ENCODE assay signal across 17 mouse cellular contexts in genomic region chr6:131513287-131513686, GRCm38 (mm10). TPM values are rescaled to one million over a fixed set of nuclear protein-coding genes. Genes with fewer than 3 reads are reported as not detected.
DNase-seq lines count a peak whose midpoint lies in the region; ATAC-seq and TF ChIP-seq lines count a peak whose summit lies in the region.
"Had no signal": no experiment of that assay in that cellular context is flagged by ENCODE, and none has a peak within 500 bp of the region (broad histone marks: within the 10 kb centered on the region; RNA-seq: fewer than 3 reads in every experiment).

No protein-coding gene starts in this region.

- ATAC-seq in embryonic facial prominence, embryonic 11.5 days (replicated peaks; ENCODE audit: insufficient number of reproducible peaks, low FRiP score, low TSS enrichment, low read depth), result no peak
- no peak for ATAC-seq in heart, embryonic 11.5 days (replicated peaks; ENCODE audit: insufficient number of reproducible peaks, low FRiP score, low TSS enrichment)

- no peak overlapping the region for H3K9ac ChIP-seq in embryonic facial prominence, embryonic 11.5 days (replicated peaks; ENCODE audit: low read length)
- no peak overlapping the region for H3K9ac ChIP-seq in heart, embryonic 11.5 days (ENCODE audit: low read depth, low read length)
- H3K9ac ChIP-seq: liver, embryonic 15.5 days had no signal

- no peaks in the 10 kb centered on the region for H3K4me1 ChIP-seq in embryonic facial prominence, embryonic 11.5 days (ENCODE audit: control insufficient read depth, insufficient read depth, low read length)
- no peaks in the 10 kb centered on the region for H3K4me1 ChIP-seq in embryonic facial prominence, embryonic 10.5 days
- H3K4me1 ChIP-seq in lung, adult 2 months (ENCODE audit: control insufficient read depth, insufficient read depth, low read length), result no peaks in the 10 kb centered on the region
- H3K4me1 ChIP-seq in heart, embryonic 11.5 days (ENCODE audit: control insufficient read depth, insufficient read depth, low read length), result no peaks in the 10 kb centered on the region
- H3K4me1 ChIP-seq: liver, embryonic 15.5 days had no signal

- no peaks in the 10 kb centered on the region for H3K9me3 ChIP-seq in embryonic facial prominence, embryonic 11.5 days (replicated peaks; ENCODE audit: control insufficient read depth, low read length)
- H3K9me3 ChIP-seq in embryonic facial prominence, embryonic 10.5 days, result no peaks in the 10 kb centered on the region
- H3K9me3 ChIP-seq in heart, embryonic 11.5 days (replicated peaks; ENCODE audit: control insufficient read depth, low read length), result no peaks in the 10 kb centered on the region
- H3K9me3 ChIP-seq: liver, embryonic 15.5 days had no signal

- H3K4me3 ChIP-seq in embryonic facial prominence, embryonic 11.5 days (ENCODE audit: low read depth, low read length), result no peak overlapping the region
- no peak overlapping the region for H3K4me3 ChIP-seq in embryonic facial prominence, embryonic 10.5 days
- H3K4me3 ChIP-seq in lung, adult 2 months (replicated peaks; ENCODE audit: extremely low read depth, low read depth, low read length), result no peak overlapping the region
- H3K4me3 ChIP-seq in heart, embryonic 11.5 days (ENCODE audit: low read depth, low read length), result no peak overlapping the region
- H3K4me3 ChIP-seq: liver, embryonic 15.5 days had no signal

- peak; percentile 17; the same call in 1 of the 2 replicates for TF ChIP-seq CTCF in lung, adult 2 months (IDR thresholded peaks at IDR 0.05; ENCODE audit: insufficient read depth, low read length)

- H3K27ac ChIP-seq in embryonic facial prominence, embryonic 11.5 days (replicated peaks; ENCODE audit: low read depth, low read length), result no peak overlapping the region
- no peak overlapping the region for H3K27ac ChIP-seq in embryonic facial prominence, embryonic 10.5 days (replicated peaks)
- H3K27ac ChIP-seq in heart, embryonic 11.5 days (ENCODE audit: low read depth, low read length), result no peak overlapping the region
- H3K27ac ChIP-seq: liver, embryonic 15.5 days had no signal

- H3K4me2 ChIP-seq in embryonic facial prominence, embryonic 11.5 days (ENCODE audit: low read depth, low read length), result no peak overlapping the region
- H3K4me2 ChIP-seq in heart, embryonic 11.5 days, result no peak overlapping the region
- H3K4me2 ChIP-seq: liver, embryonic 15.5 days had no signal

- DNase-seq in embryonic facial prominence, embryonic 11.5 days (ENCODE audit: low spot score), result peak; percentile 18
- DNase-seq in embryonic facial prominence, embryonic 10.5 days (ENCODE audit: low spot score), result no peak
- no peak for DNase-seq in lung, adult 2 months
- DNase-seq in lung, adult 18-20 months, result no peak
- DNase-seq in brain, adult 2 months (ENCODE audit: low read depth, low spot score), result peak; percentile 15
- peak; percentile 9 for DNase-seq in retina, postnatal 1 day
- DNase-seq in heart, adult 8-10 months (ENCODE audit: low spot score), result no peak
- DNase-seq: adrenal gland, postnatal 10 days; cerebellum, adult 9-11 months; kidney, adult 2 months; layer of hippocampus, postnatal 36 days had no signal

- no peak for TF ChIP-seq POLR2A in lung, adult 2 months (IDR thresholded peaks at IDR 0.05; ENCODE audit: borderline replicate concordance, extremely low read depth, low read depth, low read length)

- H3K36me3 ChIP-seq in embryonic facial prominence, embryonic 11.5 days (replicated peaks; ENCODE audit: control insufficient read depth, insufficient read depth, low read depth, low read length), result no peaks in the 10 kb centered on the region
- H3K36me3 ChIP-seq in embryonic facial prominence, embryonic 10.5 days (replicated peaks), result no peaks in the 10 kb centered on the region
- H3K36me3 ChIP-seq in heart, embryonic 11.5 days (ENCODE audit: control insufficient read depth, insufficient read depth, low read length), result no peaks in the 10 kb centered on the region
- H3K36me3 ChIP-seq: liver, embryonic 15.5 days had no signal

- H3K27me3 ChIP-seq in embryonic facial prominence, embryonic 11.5 days (ENCODE audit: control insufficient read depth, insufficient read depth, low read length), result no peaks in the 10 kb centered on the region
- H3K27me3 ChIP-seq in embryonic facial prominence, embryonic 10.5 days (replicated peaks; ENCODE audit: low read depth, poor library complexity, severe bottlenecking), result no peaks in the 10 kb centered on the region
- H3K27me3 ChIP-seq in heart, embryonic 11.5 days (ENCODE audit: control insufficient read depth, insufficient read depth, low read length), result no peaks in the 10 kb centered on the region
- H3K27me3 ChIP-seq: liver, embryonic 15.5 days had no signal

RNA-seq across cellular contexts. Expression of gene 5430401F13Rik, which starts 27.1 kb away (rescaled TPM):
- not detected in 2 replicates for polyA plus RNA-seq in embryonic facial prominence, embryonic 11.5 days (2014; fragmentation: Nextera tagmentation; extraction: Ambion mirVana)
- not detected in 2 replicates for polyA plus RNA-seq in embryonic facial prominence, embryonic 10.5 days (2016; fragmentation: Nextera tagmentation; extraction: Ambion mirVana)
- not detected in 2 replicates for polyA plus RNA-seq in lung, adult 2 months (2012; rRNA removed)
- not detected for total RNA-seq in heart, adult 8-10 months (2022)
- not detected in 2 replicates for polyA plus RNA-seq in heart, embryonic 11.5 days (2014; fragmentation: Nextera tagmentation; extraction: Ambion mirVana)
- total RNA-seq: adrenal gland, postnatal 10 days; layer of hippocampus, postnatal 36 days had no signal
- polyA plus RNA-seq: C2C12; forebrain, embryonic 11.5 days; heart, embryonic 14.5 days; kidney, adult 2 months; liver, embryonic 15.5 days; stomach, embryonic 14.5 days had no signal

RNA-seq across cellular contexts. Expression of gene Gm6619, which starts 27.1 kb away (rescaled TPM):
- polyA plus RNA-seq in embryonic facial prominence, embryonic 11.5 days (2014; fragmentation: Nextera tagmentation; extraction: Ambion mirVana), result not detected in 2 replicates
- not detected in 2 replicates for polyA plus RNA-seq in embryonic facial prominence, embryonic 10.5 days (2016; fragmentation: Nextera tagmentation; extraction: Ambion mirVana)
- not detected in 2 replicates for polyA plus RNA-seq in lung, adult 2 months (2012; rRNA removed)
- total RNA-seq in heart, adult 8-10 months (2022), result not detected
- polyA plus RNA-seq in heart, embryonic 11.5 days (2014; fragmentation: Nextera tagmentation; extraction: Ambion mirVana), result not detected in 2 replicates
- total RNA-seq: adrenal gland, postnatal 10 days; layer of hippocampus, postnatal 36 days had no signal
- polyA plus RNA-seq: C2C12; forebrain, embryonic 11.5 days; heart, embryonic 14.5 days; kidney, adult 2 months; liver, embryonic 15.5 days; stomach, embryonic 14.5 days had no signal

Comparison
In these comparisons a context has a peak if more than half of its experiments do, and no peak if none do; other contexts are left out.
1. DNase-seq: peak in embryonic facial prominence, embryonic 11.5 days (single experiment), brain, adult 2 months (single experiment) and retina, postnatal 1 day (single experiment); none in embryonic facial prominence, embryonic 10.5 days (single experiment), lung, adult 2 months (single experiment), lung, adult 18-20 months (0 of 2) and heart, adult 8-10 months (single experiment).